Comparison of ENCODE assay signal across 38 mouse cellular contexts in the genomic region with DNA sequence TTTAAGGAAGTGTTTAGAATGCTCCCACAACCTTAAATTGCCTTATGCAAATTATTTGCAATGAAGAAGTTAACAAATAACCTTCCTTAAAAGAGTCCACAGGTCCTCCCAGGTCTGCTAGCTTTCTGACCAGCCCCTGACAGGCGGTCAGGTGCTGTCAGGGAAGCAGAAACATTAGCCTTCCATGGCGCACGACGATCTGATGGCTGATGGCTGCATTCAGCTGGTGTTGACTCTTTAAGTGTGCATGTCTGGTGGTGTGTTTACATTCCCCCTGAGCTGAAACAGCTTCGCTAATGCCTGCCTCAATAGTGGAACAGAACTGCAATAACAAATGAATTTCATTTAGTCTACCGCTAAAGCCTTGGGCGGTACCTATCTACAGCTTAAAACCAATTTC. TPM values are rescaled to one million over a fixed set of nuclear protein-coding genes. Genes with fewer than 3 reads are reported as not detected.
DNase-seq lines count a peak whose midpoint lies in the region; ATAC-seq and TF ChIP-seq lines count a peak whose summit lies in the region.
"Had no signal": no experiment of that assay in that cellular context is flagged by ENCODE, and none has a peak within 500 bp of the region (broad histone marks: within the 10 kb centered on the region; RNA-seq: fewer than 3 reads in every experiment).

No protein-coding gene starts in this region.

- no peaks in the 10 kb centered on the region for H3K4me1 ChIP-seq in forebrain, embryonic 12.5 days
- H3K4me1 ChIP-seq in forebrain, embryonic 16.5 days (replicated peaks; ENCODE audit: control insufficient read depth, insufficient read depth, low read length) = no peaks in the 10 kb centered on the region
- 0 out of 2 replicates have a peak, but pooled peaks cover 5% of the 10 kb centered on the region for H3K4me1 ChIP-seq in kidney, adult 2 months (ENCODE audit: control insufficient read depth, insufficient read depth, low read length)
- no peaks in the 10 kb centered on the region for H3K4me1 ChIP-seq in midbrain, embryonic 11.5 days (ENCODE audit: control insufficient read depth, insufficient read depth, low read length)
- H3K4me1 ChIP-seq in midbrain, embryonic 15.5 days = no peaks in the 10 kb centered on the region
- peaks cover 6% of the 10 kb centered on the region for H3K4me1 ChIP-seq in stomach, embryonic 16.5 days (ENCODE audit: control insufficient read depth, insufficient read depth, low read length)
- H3K4me1 ChIP-seq: embryonic facial prominence, embryonic 10.5 days; embryonic facial prominence, embryonic 15.5 days; forebrain, embryonic 13.5 days; heart, embryonic 10.5 days; heart, embryonic 15.5 days had no signal

- no peak overlapping the region for H3K9ac ChIP-seq in forebrain, embryonic 12.5 days
- H3K9ac ChIP-seq in forebrain, embryonic 16.5 days (replicated peaks; ENCODE audit: low read depth, low read length) = no peak overlapping the region
- H3K9ac ChIP-seq in midbrain, embryonic 11.5 days (ENCODE audit: low read length) = no peak overlapping the region
- H3K9ac ChIP-seq in midbrain, embryonic 15.5 days = no peak overlapping the region
- H3K9ac ChIP-seq in stomach, embryonic 16.5 days (ENCODE audit: low read length) = no peak overlapping the region
- H3K9ac ChIP-seq: embryonic facial prominence, embryonic 15.5 days; forebrain, embryonic 13.5 days; heart, embryonic 15.5 days; liver, embryonic 13.5 days; neural tube, embryonic 13.5 days; stomach, embryonic 15.5 days had no signal

- 79% methylated on average over 7 of the region's 7 CpGs for WGBS in forebrain, embryonic 12.5 days
- WGBS in forebrain, embryonic 16.5 days = 68% methylated on average over 7 of the region's 7 CpGs
- WGBS in kidney, adult 2 months = 52% methylated on average over 7 of the region's 7 CpGs
- 73% methylated on average over 7 of the region's 7 CpGs for WGBS in midbrain, embryonic 11.5 days
- WGBS in midbrain, embryonic 15.5 days = 77% methylated on average over 7 of the region's 7 CpGs
- 34% methylated on average over 7 of the region's 7 CpGs for WGBS in stomach, embryonic 16.5 days

- TF ChIP-seq POLR2A in kidney, adult 2 months (IDR thresholded peaks at IDR 0.05; ENCODE audit: low read depth, low read length) = no peak

- peaks cover 13% of the 10 kb centered on the region; the same call in 1 of the 2 replicates for H3K36me3 ChIP-seq in forebrain, embryonic 12.5 days (replicated peaks)
- H3K36me3 ChIP-seq in forebrain, embryonic 16.5 days (ENCODE audit: control insufficient read depth, insufficient read depth) = peaks cover 5% of the 10 kb centered on the region
- no peaks in the 10 kb centered on the region; the same call in none of the 2 replicates for H3K36me3 ChIP-seq in kidney, adult 2 months (ENCODE audit: control insufficient read depth, insufficient read depth, low read length)
- no peaks in the 10 kb centered on the region for H3K36me3 ChIP-seq in midbrain, embryonic 11.5 days (ENCODE audit: control insufficient read depth, insufficient read depth, low read length)
- H3K36me3 ChIP-seq in midbrain, embryonic 15.5 days (replicated peaks) = 0 out of 2 replicates have a peak, but pooled peaks cover under 1% of the 10 kb centered on the region
- no peaks in the 10 kb centered on the region for H3K36me3 ChIP-seq in stomach, embryonic 16.5 days (ENCODE audit: control insufficient read depth, insufficient read depth, low read length)
- H3K36me3 ChIP-seq: embryonic facial prominence, embryonic 15.5 days had no signal

- H3K27ac ChIP-seq in forebrain, embryonic 12.5 days = no peak overlapping the region
- H3K27ac ChIP-seq in forebrain, embryonic 16.5 days (ENCODE audit: low read length) = no peak overlapping the region
- H3K27ac ChIP-seq in kidney, adult 2 months (ENCODE audit: insufficient read depth, low read depth, low read length) = peak overlapping the region; percentile 61; the same call in 1 of the 2 replicates
- H3K27ac ChIP-seq in midbrain, embryonic 11.5 days (ENCODE audit: low read depth, low read length) = no peak overlapping the region
- H3K27ac ChIP-seq in midbrain, embryonic 15.5 days = no peak overlapping the region
- no peak overlapping the region for H3K27ac ChIP-seq in stomach, embryonic 16.5 days (ENCODE audit: low read length)
- H3K27ac ChIP-seq: embryonic facial prominence, embryonic 10.5 days; embryonic facial prominence, embryonic 15.5 days; forebrain, embryonic 13.5 days; heart, embryonic 10.5 days; heart, embryonic 15.5 days; liver, embryonic 13.5 days; macrophage; neural tube, embryonic 13.5 days; stomach, embryonic 15.5 days had no signal

- no peak overlapping the region for H3K4me2 ChIP-seq in forebrain, embryonic 12.5 days
- no peak overlapping the region for H3K4me2 ChIP-seq in forebrain, embryonic 16.5 days (ENCODE audit: low read length)
- no peak overlapping the region for H3K4me2 ChIP-seq in midbrain, embryonic 11.5 days
- H3K4me2 ChIP-seq in midbrain, embryonic 15.5 days = no peak overlapping the region
- no peak overlapping the region for H3K4me2 ChIP-seq in stomach, embryonic 16.5 days (ENCODE audit: low read depth, low read length)
- H3K4me2 ChIP-seq: embryonic facial prominence, embryonic 15.5 days; forebrain, embryonic 13.5 days; heart, embryonic 15.5 days; liver, embryonic 13.5 days; neural tube, embryonic 13.5 days; stomach, embryonic 15.5 days had no signal

- H3K9me3 ChIP-seq in forebrain, embryonic 12.5 days = no peaks in the 10 kb centered on the region
- H3K9me3 ChIP-seq in forebrain, embryonic 16.5 days (ENCODE audit: control insufficient read depth, low read length) = no peaks in the 10 kb centered on the region
- no peaks in the 10 kb centered on the region for H3K9me3 ChIP-seq in midbrain, embryonic 11.5 days (ENCODE audit: control insufficient read depth, low read length)
- H3K9me3 ChIP-seq in midbrain, embryonic 15.5 days = no peaks in the 10 kb centered on the region
- no peaks in the 10 kb centered on the region for H3K9me3 ChIP-seq in stomach, embryonic 16.5 days (replicated peaks; ENCODE audit: control insufficient read depth, low read length)
- H3K9me3 ChIP-seq: embryonic facial prominence, embryonic 10.5 days; embryonic facial prominence, embryonic 15.5 days; forebrain, embryonic 13.5 days; heart, embryonic 10.5 days; heart, embryonic 15.5 days; liver, embryonic 13.5 days; neural tube, embryonic 13.5 days; stomach, embryonic 15.5 days had no signal

- no peak for DNase-seq in kidney, adult 2 months
- DNase-seq in kidney, adult 9 months = no peak
- peak; percentile 76 for DNase-seq in midbrain, embryonic 11.5 days (ENCODE audit: low spot score, missing footprints)
- no peak for DNase-seq in frontal cortex, postnatal 10 days (ENCODE audit: low spot score in 2 of 2)
- DNase-seq: adrenal gland, adult 2 months; adrenal gland, postnatal 36 days; cerebellum, adult 8-10 months; cerebellum, postnatal 25 days; gastrocnemius, postnatal 25 days; heart, adult 11 months; heart, postnatal 36 days; kidney, postnatal 36 days; layer of hippocampus, postnatal 36 days; left cerebral cortex, postnatal 4 days; liver, embryonic 13.5 days; lung, adult 2 months; lung, postnatal 10 days; midbrain, embryonic 14.5 days; retina, postnatal 1 day; right cerebral cortex, postnatal 14 days; thymus, adult 18-20 months; thymus, postnatal 25 days had no signal

- H3K27me3 ChIP-seq in forebrain, embryonic 12.5 days = no peaks in the 10 kb centered on the region
- no peaks in the 10 kb centered on the region for H3K27me3 ChIP-seq in forebrain, embryonic 16.5 days (replicated peaks; ENCODE audit: control insufficient read depth, insufficient read depth, low read length)
- no peaks in the 10 kb centered on the region for H3K27me3 ChIP-seq in kidney, adult 2 months (replicated peaks; ENCODE audit: control insufficient read depth, insufficient read depth, low read length)
- H3K27me3 ChIP-seq in midbrain, embryonic 11.5 days (ENCODE audit: control insufficient read depth, insufficient read depth, low read length) = no peaks in the 10 kb centered on the region
- no peaks in the 10 kb centered on the region for H3K27me3 ChIP-seq in midbrain, embryonic 15.5 days (replicated peaks)
- no peaks in the 10 kb centered on the region for H3K27me3 ChIP-seq in stomach, embryonic 16.5 days (ENCODE audit: control insufficient read depth, insufficient read depth, low read length)
- H3K27me3 ChIP-seq: CH12.LX; embryonic facial prominence, embryonic 15.5 days; forebrain, embryonic 13.5 days; heart, embryonic 15.5 days; liver, embryonic 13.5 days; neural tube, embryonic 13.5 days; stomach, embryonic 15.5 days had no signal

- no peak overlapping the region for H3K4me3 ChIP-seq in forebrain, embryonic 12.5 days (replicated peaks)
- no peak overlapping the region for H3K4me3 ChIP-seq in forebrain, embryonic 16.5 days (replicated peaks; ENCODE audit: low read length)
- H3K4me3 ChIP-seq in kidney, adult 2 months (ENCODE audit: insufficient read depth, low read depth, low read length) = no peak overlapping the region
- no peak overlapping the region for H3K4me3 ChIP-seq in midbrain, embryonic 11.5 days (ENCODE audit: low read depth, low read length)
- no peak overlapping the region for H3K4me3 ChIP-seq in midbrain, embryonic 15.5 days
- no peak overlapping the region for H3K4me3 ChIP-seq in stomach, embryonic 16.5 days (replicated peaks; ENCODE audit: low read length)
- H3K4me3 ChIP-seq: embryonic facial prominence, embryonic 10.5 days; embryonic facial prominence, embryonic 15.5 days; forebrain, embryonic 13.5 days; heart, embryonic 10.5 days; heart, embryonic 15.5 days; liver, embryonic 13.5 days; myocyte; neural tube, embryonic 13.5 days; stomach, embryonic 15.5 days had no signal

- ATAC-seq in forebrain, embryonic 12.5 days (ENCODE audit: low FRiP score) = peak; percentile 23; the same call in 1 of the 2 replicates
- ATAC-seq in forebrain, embryonic 16.5 days = no peak
- ATAC-seq in midbrain, embryonic 11.5 days (ENCODE audit: low FRiP score) = no peak
- no peak for ATAC-seq in midbrain, embryonic 15.5 days (replicated peaks)
- 0 out of 2 replicates have a peak, but pooled peaks have one; percentile 25 for ATAC-seq in stomach, embryonic 16.5 days (ENCODE audit: insufficient read depth, low FRiP score)
- ATAC-seq: activated CD4-positive, CD25-positive, alpha-beta regulatory T cell, adult 4 months; forebrain, embryonic 13.5 days; intestine, embryonic 16.5 days had no signal

- no peak for TF ChIP-seq CTCF in kidney, adult 2 months (conservative IDR thresholded peaks at IDR 0.05; ENCODE audit: insufficient read depth, insufficient read length, low read depth, low read length)

RNA-seq across cellular contexts. Expression of a gene that starts 22.4 kb away (rescaled TPM):
- polyA plus RNA-seq in forebrain, embryonic 12.5 days (2016; fragmentation: Nextera tagmentation; extraction: Ambion mirVana) = 54.9 and 57.5 TPM in 2 replicates
- polyA plus RNA-seq in forebrain, embryonic 16.5 days (2015; fragmentation: Nextera tagmentation; extraction: Ambion mirVana) = 51.7 and 63.0 TPM in 2 replicates
- 17.2 and 21.7 TPM in 2 replicates for polyA plus RNA-seq in kidney, adult 2 months (2012; rRNA removed)
- polyA plus RNA-seq in midbrain, embryonic 11.5 days (2014; fragmentation: Nextera tagmentation; extraction: Ambion mirVana) = 53.2 and 64.8 TPM in 2 replicates
- polyA plus RNA-seq in midbrain, embryonic 15.5 days (2015; fragmentation: Nextera tagmentation; extraction: Ambion mirVana) = 49.8 and 55.1 TPM in 2 replicates
- 70.2 and 72.9 TPM in 2 replicates for polyA plus RNA-seq in stomach, embryonic 16.5 days (2015; fragmentation: Nextera tagmentation; extraction: Ambion mirVana)
- polyA plus RNA-seq: activated CD4-positive, CD25-positive, alpha-beta regulatory T cell, adult 4 months; macrophage had no signal

Comparison
In these comparisons a context has a peak if more than half of its experiments do, and no peak if none do; other contexts are left out.
1. ATAC-seq: peak in forebrain, embryonic 12.5 days (single experiment) and stomach, embryonic 16.5 days (single experiment); none in forebrain, embryonic 16.5 days (single experiment), midbrain, embryonic 11.5 days (single experiment) and midbrain, embryonic 15.5 days (single experiment).